Mouse (Mus musculus): ENCODE results near the gene Lgals2. TPM values are rescaled to one million over a fixed set of nuclear protein-coding genes. Genes with fewer than 3 reads are reported as not detected.

The Lgals2 gene
- polyA plus RNA-seq, 1 experiment from 2014 or later = 210 TPM

DNA sequence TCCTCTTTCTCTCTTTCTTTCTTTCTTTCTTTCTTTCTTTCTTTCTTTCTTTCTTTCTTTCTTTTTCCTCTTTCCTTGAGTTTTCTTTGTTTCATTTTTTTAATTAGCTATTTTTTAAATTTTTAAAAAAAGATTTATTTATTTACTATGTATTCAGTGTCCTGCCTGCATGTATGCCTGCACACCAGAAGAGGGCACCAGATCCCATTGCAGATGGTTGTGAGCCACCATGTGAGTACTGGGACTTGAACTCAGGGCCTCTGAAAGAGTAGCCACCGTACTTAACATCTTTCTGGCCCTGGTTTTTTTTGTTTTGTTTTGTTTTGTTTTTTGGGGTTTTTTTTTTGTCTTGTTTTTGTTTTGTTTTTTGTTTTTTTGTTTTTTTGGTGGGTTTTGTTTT is 25.7 kb downstream of the Lgals2 start:
- no peaks in the 10 kb centered on the region for H3K27me3 ChIP-seq (replicated peaks)
- no peaks in the 10 kb centered on the region for H3K9me3 ChIP-seq
- WGBS = 91% methylated on average over 1 of the region's 1 CpGs
- H3K4me3 ChIP-seq (replicated peaks) = no peak overlapping the region
- H3K4me1 ChIP-seq = peaks cover 50% of the 10 kb centered on the region
- H3K36me3 ChIP-seq = no peaks in the 10 kb centered on the region
- no peak for ATAC-seq (ENCODE audit: insufficient read depth, low FRiP score, low read depth)
- H3K27ac ChIP-seq = no peak overlapping the region
- H3K4me2 ChIP-seq = no peak overlapping the region
- H3K9ac ChIP-seq = no peak overlapping the region

DNA sequence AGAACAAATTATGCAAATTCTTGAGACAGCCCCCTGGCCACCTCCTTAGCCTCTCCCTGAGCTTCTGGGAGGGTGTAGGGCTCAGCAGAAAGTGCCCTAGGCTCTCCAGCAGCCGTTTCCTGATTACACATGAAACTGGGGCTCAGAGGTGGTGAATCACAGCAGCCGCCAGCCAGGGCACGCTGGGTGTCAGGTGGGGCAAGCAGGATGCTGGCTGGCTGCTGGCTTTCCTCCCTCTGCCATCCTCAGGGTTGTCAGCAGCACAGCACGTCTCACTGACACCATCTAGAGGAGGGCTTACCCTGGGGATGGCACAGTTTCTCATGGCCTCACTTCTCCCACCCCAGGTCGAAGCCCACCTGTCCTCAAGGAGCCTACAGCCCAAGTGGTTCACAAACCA is 27.0 kb downstream of the Lgals2 start:
- no peak for ATAC-seq (ENCODE audit: insufficient read depth, low FRiP score, low read depth)
- no peaks in the 10 kb centered on the region for H3K27me3 ChIP-seq (replicated peaks)
- no peak overlapping the region for H3K9ac ChIP-seq
- H3K27ac ChIP-seq = 0 out of 2 replicates have a peak overlapping the region, but pooled peaks have one; percentile 11
- no peak overlapping the region for H3K4me2 ChIP-seq
- H3K36me3 ChIP-seq = no peaks in the 10 kb centered on the region
- no peak overlapping the region for H3K4me3 ChIP-seq (replicated peaks)
- no peaks in the 10 kb centered on the region for H3K9me3 ChIP-seq
- 27% methylated on average over 5 of the region's 5 CpGs for WGBS
- peaks cover 40% of the 10 kb centered on the region for H3K4me1 ChIP-seq

DNA sequence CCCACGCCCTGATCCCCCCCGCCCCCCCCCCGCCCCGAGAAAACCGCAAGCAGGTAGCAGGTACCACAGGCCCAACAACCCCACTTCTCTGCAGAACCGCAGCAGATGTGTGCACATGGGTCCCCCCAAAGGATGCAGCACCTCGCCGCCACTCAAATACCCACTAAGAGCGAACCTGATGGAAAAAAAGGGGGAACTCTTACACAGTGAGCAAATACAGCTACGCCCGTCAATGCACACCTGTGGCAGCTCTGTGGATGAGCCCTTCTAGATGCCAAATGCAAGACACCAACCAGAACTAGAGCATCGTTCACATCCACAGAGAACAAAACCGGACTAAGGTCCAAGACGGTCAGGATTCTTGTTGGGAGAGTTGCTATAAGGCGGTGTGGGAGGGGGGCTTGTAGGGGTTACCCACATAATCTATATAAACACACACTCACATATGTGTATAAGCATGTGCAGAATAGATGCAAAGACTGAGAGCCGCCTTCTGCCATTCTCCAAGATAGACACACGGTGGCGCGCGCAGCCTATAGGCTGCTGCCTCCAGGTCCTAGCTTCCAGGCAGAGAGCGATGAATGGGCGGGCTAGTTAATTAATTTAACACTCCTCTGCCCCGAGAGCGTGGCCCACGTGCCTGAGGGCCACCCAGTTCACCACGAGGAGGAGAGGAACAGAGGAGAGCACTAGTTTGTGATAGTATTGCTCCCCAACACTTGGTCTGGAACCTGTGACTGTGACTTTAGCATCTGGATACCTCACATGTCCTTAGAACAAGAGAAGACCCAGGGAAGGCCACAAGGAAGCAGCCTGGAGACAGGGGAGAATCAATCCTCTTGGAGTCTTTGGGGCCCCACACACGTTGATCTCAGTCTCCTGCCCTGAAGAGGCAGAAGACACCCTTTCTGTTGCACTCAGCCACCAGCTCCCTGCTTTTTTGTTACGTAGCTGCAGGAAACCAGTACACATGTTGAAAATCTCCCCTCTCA is 28.8 kb downstream of the Lgals2 start:
- no peak overlapping the region for H3K27ac ChIP-seq
- no peak overlapping the region for H3K9ac ChIP-seq
- ATAC-seq (ENCODE audit: insufficient read depth, low FRiP score, low read depth) = peak; percentile 76
- no peaks in the 10 kb centered on the region for H3K9me3 ChIP-seq
- H3K4me1 ChIP-seq = peaks cover 25% of the 10 kb centered on the region
- no peak overlapping the region for H3K4me2 ChIP-seq
- no peaks in the 10 kb centered on the region for H3K27me3 ChIP-seq (replicated peaks)
- H3K4me3 ChIP-seq (replicated peaks) = no peak overlapping the region
- H3K36me3 ChIP-seq = no peaks in the 10 kb centered on the region
- 21% methylated on average over 28 of the region's 28 CpGs for WGBS

DNA sequence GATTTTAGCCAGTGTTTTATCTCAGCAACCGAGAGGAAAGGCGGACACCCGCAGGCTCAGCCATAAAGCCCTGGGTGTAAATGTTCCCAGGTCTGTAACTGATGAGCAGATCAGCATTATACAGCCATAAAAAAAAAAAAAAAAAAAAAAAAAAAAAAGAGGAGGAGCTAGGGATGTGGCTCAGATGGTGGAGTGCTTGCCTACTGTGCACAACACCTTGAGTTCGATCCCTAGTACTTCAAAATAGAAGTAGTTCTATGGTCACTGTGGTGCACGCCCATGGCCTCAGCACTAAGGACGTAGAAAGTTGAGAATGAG is 39.3 kb downstream of the Lgals2 start:
- no peaks in the 10 kb centered on the region for H3K9me3 ChIP-seq
- peaks cover 8% of the 10 kb centered on the region; the same call in 1 of the 2 replicates for H3K4me1 ChIP-seq
- no peak overlapping the region for H3K4me2 ChIP-seq
- H3K4me3 ChIP-seq (replicated peaks) = no peak overlapping the region
- 61% methylated on average over 6 of the region's 6 CpGs for WGBS
- H3K36me3 ChIP-seq = no peaks in the 10 kb centered on the region
- peak overlapping the region; percentile 61 for H3K27ac ChIP-seq
- no peaks in the 10 kb centered on the region; the same call in 1 of the 2 replicates for H3K27me3 ChIP-seq (replicated peaks)
- 0 out of 2 replicates have a peak, but pooled peaks have one; percentile 4 for ATAC-seq (ENCODE audit: insufficient read depth, low FRiP score, low read depth)
- H3K9ac ChIP-seq = no peak overlapping the region

DNA sequence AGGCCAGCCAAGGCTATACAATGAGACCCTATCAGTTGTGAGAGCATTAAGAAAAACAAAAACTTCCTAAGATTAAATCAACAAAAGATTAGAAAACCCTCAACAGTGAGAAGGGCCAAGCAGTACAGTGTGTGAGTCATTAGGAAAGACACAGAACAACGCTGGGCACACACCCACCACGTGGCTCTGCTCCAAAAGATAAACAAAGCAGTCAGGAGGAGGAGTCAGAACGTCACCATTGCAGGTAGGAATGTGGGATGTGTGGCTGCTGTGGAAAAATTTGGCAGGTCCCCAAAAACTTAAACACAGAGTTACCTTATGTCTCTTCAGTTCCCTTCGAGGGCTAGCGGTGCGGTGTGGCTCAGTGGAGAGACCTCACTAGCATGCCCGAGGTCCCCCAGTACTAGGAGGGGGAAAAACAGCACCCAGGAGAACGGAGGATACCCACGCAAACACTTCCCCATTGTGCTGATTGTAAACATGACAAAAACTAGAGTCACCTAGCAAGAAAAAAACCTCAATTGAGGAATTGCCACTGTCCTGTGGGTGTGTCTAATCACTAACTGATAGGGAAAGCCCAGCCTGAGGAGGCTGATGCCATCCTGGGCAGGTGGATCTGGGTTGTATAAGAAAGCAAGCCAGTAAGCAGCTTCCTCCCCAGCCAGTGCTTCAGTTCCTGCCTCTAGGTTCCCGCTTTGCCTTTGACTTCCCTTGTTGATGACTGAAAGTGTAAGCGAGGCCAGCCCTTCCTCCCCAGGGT is 39.8 kb downstream of the Lgals2 start:
- Histone ChIP-seq H3K27ac (peak overlapping the region; percentile 61), H3K36me3 (no peaks in the 10 kb centered on the region), H3K9ac (no peak overlapping the region), H3K9me3 (no peaks in the 10 kb centered on the region), H3K4me1 (peaks cover 8% of the 10 kb centered on the region; the same call in 1 of the 2 replicates), H3K4me3 (replicated peaks) (no peak overlapping the region), H3K27me3 (replicated peaks) (no peaks in the 10 kb centered on the region; the same call in 1 of the 2 replicates), H3K4me2 (peak overlapping the region; percentile 1; the same call in 1 of the 2 replicates)
- ATAC-seq (ENCODE audit: insufficient read depth, low FRiP score, low read depth) = peak; percentile 78; the same call in 1 of the 2 replicates
- WGBS = 34% methylated on average over 11 of the region's 11 CpGs

DNA sequence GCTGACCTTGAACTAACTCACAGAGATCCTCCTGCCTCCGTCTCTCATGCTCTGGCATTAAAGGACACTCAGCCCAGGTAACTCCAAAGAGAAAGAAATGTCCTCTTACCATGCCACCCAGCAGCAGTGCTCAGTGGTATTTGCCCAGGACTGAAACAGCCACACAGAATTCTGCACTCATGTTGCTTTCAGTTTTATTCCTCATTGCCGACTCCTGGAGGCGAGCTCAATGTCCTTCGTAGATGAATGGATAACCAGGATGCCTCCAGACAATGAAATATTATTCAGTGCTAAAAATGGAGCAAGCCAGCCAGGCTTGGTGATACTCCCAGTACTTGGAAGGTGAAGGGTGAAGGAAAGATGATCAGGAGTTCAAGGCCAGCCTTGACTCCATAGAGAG is 41.7 kb downstream of the Lgals2 start:
- Histone ChIP-seq H3K36me3 (no peaks in the 10 kb centered on the region), H3K4me3 (replicated peaks) (no peak overlapping the region), H3K9me3 (no peaks in the 10 kb centered on the region), H3K27me3 (replicated peaks) (no peaks in the 10 kb centered on the region), H3K4me2 (no peak overlapping the region), H3K9ac (no peak overlapping the region), H3K4me1 (peaks cover 8% of the 10 kb centered on the region; the same call in 1 of the 2 replicates), H3K27ac (no peak overlapping the region)
- 79% methylated on average over 4 of the region's 4 CpGs for WGBS
- ATAC-seq (ENCODE audit: insufficient read depth, low FRiP score, low read depth) = no peak

DNA sequence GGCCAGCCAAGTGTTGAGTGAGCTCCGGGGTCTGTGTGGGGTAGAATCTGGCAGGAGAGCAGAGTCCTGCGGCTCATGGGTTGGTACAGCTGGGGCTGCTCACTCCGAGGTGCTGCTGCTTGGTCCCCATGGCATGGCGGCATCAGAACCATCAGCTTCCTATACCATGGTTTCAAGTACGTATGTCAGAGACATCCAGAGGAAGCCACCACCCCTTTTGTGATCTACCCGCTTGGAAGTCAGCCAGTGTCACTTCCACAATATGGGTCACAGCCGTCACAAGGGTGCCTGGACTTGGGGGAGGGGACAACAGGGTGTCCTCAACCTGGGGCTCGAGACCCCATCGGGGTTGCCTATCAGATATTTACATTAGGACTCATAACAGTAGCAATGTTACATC is 45.2 kb downstream of the Lgals2 start:
- WGBS = 51% methylated on average over 9 of the region's 9 CpGs
- H3K4me2 ChIP-seq = no peak overlapping the region
- ATAC-seq (ENCODE audit: insufficient read depth, low FRiP score, low read depth) = no peak

DNA sequence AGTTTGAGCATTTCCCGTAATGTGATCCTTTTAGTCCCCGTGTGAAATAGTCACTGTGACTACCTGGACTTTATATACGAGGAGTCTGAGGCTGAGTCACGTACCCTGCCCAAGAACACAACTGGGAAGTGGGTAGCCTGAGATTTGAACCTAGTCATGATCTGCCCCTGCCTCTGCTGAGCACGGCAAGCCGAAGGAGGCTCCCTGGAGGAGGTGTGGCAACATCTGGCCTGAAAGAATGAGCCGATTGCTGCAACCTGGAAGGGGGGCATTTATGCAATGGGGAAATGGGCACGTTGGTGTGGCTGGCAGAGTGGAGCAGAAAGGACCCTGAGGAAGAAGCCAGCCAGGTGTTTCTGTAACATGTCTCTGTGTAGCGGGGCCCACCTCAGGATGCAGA is 45.6 kb downstream of the Lgals2 start:
- Histone ChIP-seq H3K9me3 (no peaks in the 10 kb centered on the region), H3K4me2 (no peak overlapping the region), H3K9ac (no peak overlapping the region), H3K27ac (no peak overlapping the region), H3K4me3 (replicated peaks) (no peak overlapping the region), H3K36me3 (no peaks in the 10 kb centered on the region), H3K4me1 (peaks cover 14% of the 10 kb centered on the region), H3K27me3 (replicated peaks) (no peaks in the 10 kb centered on the region)
- WGBS = 56% methylated on average over 9 of the region's 9 CpGs
- ATAC-seq (ENCODE audit: insufficient read depth, low FRiP score, low read depth) = no peak

More for the DNA sequence above, 45.2 kb downstream of the Lgals2 start:
- H3K9me3 ChIP-seq = no peaks in the 10 kb centered on the region
- H3K4me3 ChIP-seq (replicated peaks) = no peak overlapping the region
- no peak overlapping the region for H3K27ac ChIP-seq
- no peaks in the 10 kb centered on the region for H3K36me3 ChIP-seq
- peaks cover 11% of the 10 kb centered on the region; the same call in 1 of the 2 replicates for H3K4me1 ChIP-seq
- H3K27me3 ChIP-seq (replicated peaks) = no peaks in the 10 kb centered on the region
- H3K9ac ChIP-seq = no peak overlapping the region

DNA sequence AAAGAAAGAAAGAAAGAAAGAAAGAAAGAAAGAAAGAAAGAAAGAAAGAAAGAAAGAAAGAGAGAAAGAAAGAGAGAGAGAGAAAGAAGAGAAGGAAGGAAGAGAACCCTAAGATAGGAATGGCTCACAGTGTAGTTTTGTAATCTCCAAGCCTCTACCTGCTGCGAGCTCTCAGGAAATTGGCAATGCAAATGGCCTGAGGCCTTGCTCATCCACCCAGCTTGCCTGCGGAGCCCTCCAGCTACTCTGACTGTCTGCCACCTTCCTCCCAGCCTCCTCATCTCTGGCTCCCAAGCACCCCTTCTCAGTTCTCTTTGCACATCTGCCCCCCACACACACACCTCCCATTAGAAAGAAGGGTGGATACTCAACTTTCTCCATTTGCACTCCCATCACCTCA is 46.3 kb downstream of the Lgals2 start:
- no peaks in the 10 kb centered on the region for H3K27me3 ChIP-seq (replicated peaks)
- no peak overlapping the region for H3K9ac ChIP-seq
- no peak overlapping the region for H3K4me2 ChIP-seq
- H3K9me3 ChIP-seq = no peaks in the 10 kb centered on the region
- no peak overlapping the region for H3K27ac ChIP-seq
- 86% methylated on average over 2 of the region's 2 CpGs for WGBS
- H3K4me1 ChIP-seq = peaks cover 18% of the 10 kb centered on the region
- ATAC-seq (ENCODE audit: insufficient read depth, low FRiP score, low read depth) = no peak
- no peaks in the 10 kb centered on the region for H3K36me3 ChIP-seq
- H3K4me3 ChIP-seq (replicated peaks) = no peak overlapping the region

DNA sequence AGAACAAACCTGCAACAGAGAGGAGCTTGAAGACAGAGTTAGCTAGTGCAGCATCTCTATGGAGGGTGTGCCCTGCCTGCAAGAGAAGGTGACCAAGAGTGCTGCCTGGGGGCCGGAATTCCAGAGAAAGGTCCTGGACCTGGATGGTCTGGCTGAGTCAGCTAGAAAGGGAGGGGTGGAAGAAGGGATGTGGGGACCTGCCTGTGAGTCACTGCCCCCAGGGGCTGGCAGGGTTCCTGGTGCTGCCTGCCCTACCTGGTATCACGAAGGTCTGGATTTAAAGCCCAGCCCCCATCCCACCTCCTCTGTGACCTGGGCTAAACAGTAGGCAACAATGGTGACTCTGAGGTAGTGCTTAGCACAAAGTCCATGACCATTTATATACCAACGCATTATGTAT is 48.2 kb downstream of the Lgals2 start:
- 61% methylated on average over 3 of the region's 3 CpGs for WGBS
- Histone ChIP-seq H3K4me3 (replicated peaks) (no peak overlapping the region), H3K27ac (0 out of 2 replicates have a peak overlapping the region, but pooled peaks have one; percentile 16), H3K27me3 (replicated peaks) (no peaks in the 10 kb centered on the region), H3K9me3 (no peaks in the 10 kb centered on the region), H3K36me3 (no peaks in the 10 kb centered on the region), H3K9ac (no peak overlapping the region), H3K4me2 (no peak overlapping the region), H3K4me1 (peaks cover 36% of the 10 kb centered on the region)
- ATAC-seq (ENCODE audit: insufficient read depth, low FRiP score, low read depth) = no peak

DNA sequence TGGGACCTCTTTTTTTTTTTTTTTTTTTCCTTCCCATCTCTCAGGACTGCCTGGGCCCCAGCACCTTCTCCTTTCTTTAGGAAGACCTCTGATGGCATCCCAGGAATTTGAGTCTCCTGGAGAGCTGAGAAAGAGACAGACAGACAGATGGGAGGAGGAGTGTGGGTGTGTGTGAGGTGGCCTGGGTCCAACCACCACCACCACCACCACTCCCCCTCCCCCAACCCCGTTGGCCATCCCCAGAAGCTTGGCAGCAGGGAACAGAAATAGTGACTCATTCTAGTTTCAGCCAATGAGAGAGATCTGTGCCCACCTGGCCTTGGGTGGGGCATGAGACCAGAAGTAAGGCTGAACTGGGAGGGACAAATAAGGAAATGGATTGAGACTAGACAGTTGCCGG is 48.7 kb downstream of the Lgals2 start:
- WGBS = 25% methylated on average over 2 of the region's 2 CpGs
- H3K9ac ChIP-seq = no peak overlapping the region
- H3K4me3 ChIP-seq (replicated peaks) = no peak overlapping the region
- H3K4me1 ChIP-seq = peaks cover 41% of the 10 kb centered on the region
- ATAC-seq (ENCODE audit: insufficient read depth, low FRiP score, low read depth) = no peak
- 0 out of 2 replicates have a peak overlapping the region, but pooled peaks have one; percentile 16 for H3K27ac ChIP-seq
- H3K36me3 ChIP-seq = no peaks in the 10 kb centered on the region
- no peaks in the 10 kb centered on the region for H3K9me3 ChIP-seq
- no peak overlapping the region for H3K4me2 ChIP-seq
- H3K27me3 ChIP-seq (replicated peaks) = no peaks in the 10 kb centered on the region

DNA sequence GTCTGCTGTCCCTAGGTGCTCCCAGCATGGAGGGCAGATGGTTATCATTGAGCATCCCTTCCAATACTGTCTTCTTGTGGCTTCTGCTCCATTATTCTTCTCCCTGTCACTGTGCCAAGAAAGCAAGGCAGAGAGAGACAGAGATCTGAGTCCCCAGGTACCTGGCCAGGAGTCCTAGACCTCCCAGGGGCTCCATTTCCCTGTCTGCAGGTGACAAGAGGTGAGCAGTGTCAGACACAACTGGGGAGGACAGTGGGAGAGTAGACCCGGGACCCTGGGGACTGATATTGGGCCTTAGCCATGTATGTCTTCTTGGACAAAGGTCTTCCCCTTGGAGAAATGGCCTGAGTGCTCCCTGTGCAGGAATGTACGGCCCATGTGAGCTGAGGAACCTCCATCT is 50.0 kb downstream of the Lgals2 start:
- Histone ChIP-seq H3K27me3 (replicated peaks) (no peaks in the 10 kb centered on the region), H3K4me1 (peaks cover 43% of the 10 kb centered on the region), H3K9me3 (no peaks in the 10 kb centered on the region), H3K36me3 (no peaks in the 10 kb centered on the region), H3K27ac (no peak overlapping the region; the same call in 1 of the 2 replicates), H3K4me2 (no peak overlapping the region), H3K4me3 (replicated peaks) (no peak overlapping the region), H3K9ac (no peak overlapping the region)
- WGBS = 69% methylated on average over 2 of the region's 2 CpGs
- no peak for ATAC-seq (ENCODE audit: insufficient read depth, low FRiP score, low read depth)
